Mouse (Mus musculus): ENCODE results near the gene Sik3. TPM values are rescaled to one million over a fixed set of nuclear protein-coding genes. Genes with fewer than 3 reads are reported as not detected.

The Sik3 gene
- total and polyA plus RNA-seq, 2 experiments, result 14.1 to 16.5 TPM

- Histone ChIP-seq H3K79me2 (ENCODE audit: control insufficient read depth, insufficient read depth, low read length) (peaks cover 3% of the 10 kb centered on the region; the same call in 1 of the 2 replicates), H3K4me3 (ENCODE audit: insufficient read depth, low read depth, low read length) (peak overlapping the region; percentile 63), H3K4me1 (ENCODE audit: control insufficient read depth, insufficient read depth, low read length) (peaks cover 19% of the 10 kb centered on the region), H3K9ac (ENCODE audit: low read depth, low read length) (peak overlapping the region; percentile 5), H3K36me3 (ENCODE audit: control insufficient read depth, insufficient read depth, low read length) (peaks cover 35% of the 10 kb centered on the region), H3K27me3 (ENCODE audit: control insufficient read depth, insufficient read depth, low read length) (no peaks in the 10 kb centered on the region), H3K27ac (replicated peaks; ENCODE audit: insufficient read depth, low read depth, low read length) (peak overlapping the region; percentile 88)
- TF ChIP-seq POLR2A (IDR thresholded peaks at IDR 0.05; ENCODE audit: extremely low read depth, insufficient read depth, low read length) (peak; percentile 91), CTCF (IDR thresholded peaks at IDR 0.05; ENCODE audit: low read depth, low read length) (0 out of 2 replicates have a peak, but pooled peaks have one; percentile 13)
- DNase-seq (ENCODE audit: extremely low read depth, low read depth, low spot score), result peak; percentile 91
- WGBS, result 12% methylated on average over 9 of the region's 9 CpGs
These were observed 259.4 kb downstream of the Sik3 start for GRCm38 (mm10) chr9:46272070-46272469.

- Histone ChIP-seq H3K79me2 (ENCODE audit: control insufficient read depth, insufficient read depth, low read length) (peaks cover 3% of the 10 kb centered on the region; the same call in 1 of the 2 replicates), H3K27ac (replicated peaks; ENCODE audit: insufficient read depth, low read depth, low read length) (peak within 1 kb of the TSS; percentile 88), H3K4me1 (ENCODE audit: control insufficient read depth, insufficient read depth, low read length) (peaks cover 16% of the 10 kb centered on the region), H3K27me3 (ENCODE audit: control insufficient read depth, insufficient read depth, low read length) (no peaks in the 10 kb centered on the region), H3K36me3 (ENCODE audit: control insufficient read depth, insufficient read depth, low read length) (peaks cover 43% of the 10 kb centered on the region), H3K9ac (ENCODE audit: low read depth, low read length) (peak within 1 kb of the TSS; percentile 77), H3K4me3 (ENCODE audit: insufficient read depth, low read depth, low read length) (peak within 1 kb of the TSS; percentile 69)
- TF ChIP-seq CTCF (IDR thresholded peaks at IDR 0.05; ENCODE audit: low read depth, low read length) (no peak; the same call in 1 of the 2 replicates), POLR2A (IDR thresholded peaks at IDR 0.05; ENCODE audit: extremely low read depth, insufficient read depth, low read length) (peak; percentile 53; the same call in 1 of the 2 replicates)
- peak; percentile 98 for DNase-seq (ENCODE audit: extremely low read depth, low read depth, low spot score)
- 1% methylated on average over 45 of the region's 45 CpGs for WGBS
These were observed 260.2 kb downstream of the Sik3 start, which contains the start of gene Zpr1 for GRCm38 (mm10) chr9:46272677-46273454. TSS of gene Zpr1 (plus strand) at chr9:46273064.

Other genes starting within 250 kb of the Sik3 start
- gene Cep164, start 184.1 kb upstream of the Sik3 start, total RNA-seq (2014; rRNA removed), result 4.1 and 5.0 TPM in 2 replicates
- 7.1 and 8.3 TPM in 2 replicates for gene Cep164, start 184.1 kb upstream of the Sik3 start, polyA plus RNA-seq (2012; rRNA removed)
- gene Bace1, start 174.2 kb upstream of the Sik3 start, total RNA-seq (2014; rRNA removed), result 7.6 and 9.9 TPM in 2 replicates
- 23.0 and 24.1 TPM in 2 replicates for gene Bace1, start 174.2 kb upstream of the Sik3 start, polyA plus RNA-seq (2012; rRNA removed)
- gene Pcsk7, start 106.3 kb upstream of the Sik3 start, total RNA-seq (2014; rRNA removed), result 26.7 and 29.3 TPM in 2 replicates
- 19.0 and 27.7 TPM in 2 replicates for gene Pcsk7, start 106.3 kb upstream of the Sik3 start, polyA plus RNA-seq (2012; rRNA removed)
- 16.3 and 18.5 TPM in 2 replicates for gene Rnf214, start 105.9 kb upstream of the Sik3 start, total RNA-seq (2014; rRNA removed)
- 11.2 and 12.4 TPM in 2 replicates for gene Rnf214, start 105.9 kb upstream of the Sik3 start, polyA plus RNA-seq (2012; rRNA removed)
- gene Tagln, start 76.8 kb upstream of the Sik3 start, total RNA-seq (2014; rRNA removed), result 5.3 and 5.4 TPM in 2 replicates
- gene Tagln, start 76.8 kb upstream of the Sik3 start, polyA plus RNA-seq (2012; rRNA removed), result 6.3 and 7.2 TPM in 2 replicates
- gene Sidt2, start 57.6 kb upstream of the Sik3 start, total RNA-seq (2014; rRNA removed), result 48.9 and 60.9 TPM in 2 replicates
- gene Sidt2, start 57.6 kb upstream of the Sik3 start, polyA plus RNA-seq (2012; rRNA removed), result 330 and 511 TPM in 2 replicates
- gene Pafah1b2, start 130 bp upstream of the Sik3 start, total RNA-seq (2014; rRNA removed), result 14.6 and 14.8 TPM in 2 replicates
- gene Pafah1b2, start 130 bp upstream of the Sik3 start, polyA plus RNA-seq (2012; rRNA removed), result 12.0 and 14.2 TPM in 2 replicates
- 4,768 and 8,294 TPM in 2 replicates for gene Apoa1, start 215.8 kb downstream of the Sik3 start, total RNA-seq (2014; rRNA removed)
- 7,598 and 8,406 TPM in 2 replicates for gene Apoa1, start 215.8 kb downstream of the Sik3 start, polyA plus RNA-seq (2012; rRNA removed)
- gene Apoc3, start 222.8 kb downstream of the Sik3 start, total RNA-seq (2014; rRNA removed), result 2,319 and 2,365 TPM in 2 replicates
- 8,710 and 9,739 TPM in 2 replicates for gene Apoc3, start 222.8 kb downstream of the Sik3 start, polyA plus RNA-seq (2012; rRNA removed)
- gene Apoa4, start 227.9 kb downstream of the Sik3 start, total RNA-seq (2014; rRNA removed), result 187 and 323 TPM in 2 replicates
- 177 and 239 TPM in 2 replicates for gene Apoa4, start 227.9 kb downstream of the Sik3 start, polyA plus RNA-seq (2012; rRNA removed)